Mouse (Mus musculus): Measurements from ENCODE around the gene Gcsam.

Gene Gcsam

DNA sequence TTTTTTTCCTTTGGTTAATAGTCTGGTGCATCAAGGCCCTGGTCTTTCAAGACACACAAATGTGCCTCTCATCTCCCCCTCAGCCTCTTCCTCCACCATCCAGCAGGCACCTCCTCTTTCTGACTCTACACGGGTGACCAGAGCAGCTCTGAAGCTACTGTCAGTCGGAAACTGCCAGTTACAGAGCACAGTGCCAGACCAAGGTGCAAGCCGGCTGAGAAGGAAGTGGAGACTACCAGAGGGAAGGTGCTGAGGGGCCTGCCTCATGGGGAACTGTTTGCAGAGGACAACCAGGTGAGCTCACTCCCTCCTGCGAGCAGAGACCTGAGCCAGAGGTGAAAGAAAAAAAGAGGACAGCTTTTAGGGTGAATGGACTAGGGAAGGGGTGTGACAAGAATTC is at the start of gene Gcsam:
Gcsam (plus strand) TSS at position 114 of the 400 bp plus-strand sequence.
- DNase-seq, result no peak

DNA sequence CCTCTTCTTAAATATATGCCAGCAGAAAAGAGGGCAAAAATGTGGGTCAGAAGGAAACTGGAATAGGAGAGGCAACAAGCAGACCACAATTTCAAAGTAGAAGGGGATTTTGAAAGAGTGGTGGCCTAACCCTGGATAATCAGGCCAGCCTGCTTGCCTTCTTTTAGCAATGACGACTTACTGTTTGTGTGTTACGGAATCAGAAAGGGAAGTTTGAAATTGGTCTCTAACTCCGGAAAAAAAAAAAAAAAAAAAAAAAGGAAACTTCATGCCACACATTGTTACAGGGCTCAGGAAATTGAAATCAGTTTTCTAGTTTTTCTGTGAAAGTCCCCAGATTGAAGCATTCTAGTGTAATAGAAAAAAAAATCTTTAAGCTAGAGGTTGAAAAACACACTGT is 48.4 kb upstream of the Gcsam start:
- no peak for DNase-seq

DNA sequence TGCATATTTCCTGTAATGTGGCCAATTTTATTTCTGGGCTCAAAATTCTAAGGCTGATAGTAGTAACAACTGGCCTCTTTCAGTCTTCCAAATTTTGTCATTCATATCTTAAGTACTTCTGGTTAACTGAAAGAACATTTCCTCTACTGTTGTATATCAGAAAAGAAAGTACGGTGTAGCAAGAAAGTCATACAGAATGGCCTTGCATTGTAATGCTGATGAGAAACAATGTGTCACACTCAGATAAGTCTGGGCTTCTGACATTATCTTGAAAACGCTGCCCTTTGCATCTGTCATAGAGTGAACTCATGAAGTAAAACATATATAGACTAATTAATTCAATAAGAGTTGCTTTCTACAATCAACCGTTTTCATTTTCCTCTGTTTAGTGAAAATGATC is 37.9 kb upstream of the Gcsam start:
- no peak for DNase-seq

DNA sequence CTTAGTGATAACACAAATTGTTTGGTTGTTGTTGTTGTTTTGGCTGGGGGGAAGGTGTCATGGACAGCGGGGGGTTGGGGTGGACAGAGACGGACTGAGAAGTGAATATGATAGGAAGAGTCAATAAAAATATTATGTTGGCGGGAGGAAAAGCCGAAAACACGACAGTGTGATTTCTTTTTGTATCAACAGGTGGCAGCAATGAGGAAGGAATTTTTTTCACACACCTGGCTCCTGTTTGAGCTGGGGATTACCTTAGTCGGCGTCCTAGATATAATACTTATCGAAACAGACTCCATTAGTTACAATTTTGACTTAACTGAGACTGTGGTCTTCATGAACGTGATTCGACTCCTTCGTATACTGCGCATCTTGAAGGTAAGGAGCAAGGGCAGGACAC is 30.3 kb upstream of the Gcsam start:
- no peak for DNase-seq

DNA sequence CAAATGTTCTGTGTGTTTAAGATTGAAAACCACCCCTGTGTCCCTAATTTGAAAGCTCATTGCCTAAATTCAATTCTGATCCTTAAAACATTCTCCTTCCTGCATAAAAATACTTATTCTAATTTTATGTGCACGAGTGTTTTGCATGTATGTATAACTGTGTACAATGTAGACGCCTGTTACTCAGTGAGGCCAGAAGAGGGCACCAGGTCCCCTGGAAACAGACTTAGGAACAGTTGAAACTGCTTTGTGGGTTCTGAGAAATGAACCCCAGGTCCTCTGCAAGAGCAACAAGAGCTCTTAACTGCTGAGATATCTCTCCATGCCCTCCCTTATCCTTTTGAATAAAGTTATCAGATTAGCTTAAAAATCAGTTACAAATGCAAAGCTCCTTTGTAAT is 27.7 kb upstream of the Gcsam start:
- peak; percentile 38 to 39 for DNase-seq

DNA sequence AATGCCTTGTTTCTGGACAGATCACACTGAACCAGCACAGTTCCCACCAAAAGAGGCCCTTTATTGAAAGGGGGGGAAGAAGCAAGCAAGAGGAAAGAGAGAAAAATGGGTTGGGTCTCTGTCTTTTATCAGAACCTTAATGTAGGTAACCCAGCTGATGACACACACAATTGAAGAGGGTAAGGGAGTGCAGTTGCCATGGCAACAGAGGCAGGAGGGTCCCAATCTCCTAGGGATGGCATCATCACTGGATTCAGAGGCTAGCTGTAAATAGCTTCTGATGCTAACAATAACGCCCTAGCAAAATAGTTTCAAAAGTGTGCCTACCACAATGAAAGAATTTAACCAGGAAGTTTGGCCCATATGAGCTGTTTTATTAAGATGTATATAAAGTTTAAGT is 16.5 kb upstream of the Gcsam start:
- DNase-seq, result no peak

DNA sequence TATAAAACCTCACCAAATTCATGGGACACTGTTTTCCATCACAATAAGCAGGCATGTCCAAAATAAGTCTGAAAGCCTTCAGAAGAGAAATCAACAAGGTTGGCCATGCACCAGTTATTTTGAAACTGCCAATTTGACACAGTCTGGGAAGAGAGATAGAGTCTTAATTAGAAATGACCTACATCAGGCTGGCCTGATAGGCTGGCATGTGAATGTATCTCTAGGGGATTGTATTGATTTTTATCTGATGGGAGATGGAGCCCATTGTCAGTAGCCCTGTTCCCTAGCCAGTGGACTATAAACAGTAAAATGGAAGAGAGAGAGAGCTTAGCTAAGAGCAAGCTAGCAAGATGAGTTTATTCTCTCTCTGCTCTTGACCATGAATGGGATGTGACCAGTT is 14.7 kb upstream of the Gcsam start:
- DNase-seq, result no peak

DNA sequence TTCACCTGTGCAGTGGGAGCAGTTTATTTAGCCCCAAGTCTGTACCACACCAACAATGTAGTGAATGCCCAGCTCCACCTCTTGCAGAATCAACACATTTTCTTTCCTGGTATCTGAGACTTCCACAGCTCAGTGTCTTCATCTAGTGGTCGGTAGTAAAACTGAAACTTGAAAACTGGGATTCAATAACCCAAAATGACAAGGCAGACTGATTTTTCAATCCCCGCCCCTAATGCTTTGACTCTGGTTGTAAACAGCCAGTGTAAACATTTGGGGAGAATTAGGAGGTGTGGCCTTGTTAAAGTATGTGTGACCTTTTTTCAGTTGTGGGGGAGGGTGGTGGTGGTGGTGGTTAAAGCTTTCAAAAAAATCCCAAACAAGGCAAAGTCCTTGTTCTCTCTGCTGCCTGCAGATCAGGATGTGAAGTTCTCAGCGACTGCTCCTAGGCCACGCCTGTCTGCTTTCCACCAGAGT is 1.7 kb upstream of the Gcsam start:
- no peak for DNase-seq

DNA sequence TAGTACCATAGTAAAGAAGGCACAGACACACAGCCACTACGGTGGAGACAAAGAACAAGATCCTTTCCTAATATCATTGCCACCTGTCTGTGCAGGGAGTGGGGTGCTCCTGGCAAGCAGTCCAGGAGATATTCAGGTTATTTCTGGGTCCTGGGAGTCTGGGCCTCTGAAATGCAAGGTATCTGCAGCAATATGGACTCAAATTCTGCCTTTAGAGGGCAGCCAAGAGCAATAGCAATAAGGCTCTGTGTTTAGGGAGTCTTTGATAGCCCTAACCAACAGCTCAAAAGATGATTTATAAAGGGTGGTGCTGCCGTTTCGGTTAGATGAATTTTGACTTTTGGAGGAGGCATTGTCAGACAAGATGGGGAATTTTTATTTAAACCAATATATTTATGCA is 880 bp upstream of the Gcsam start:
- peak in 1 of 2 experiments; percentile 8 for DNase-seq

DNA sequence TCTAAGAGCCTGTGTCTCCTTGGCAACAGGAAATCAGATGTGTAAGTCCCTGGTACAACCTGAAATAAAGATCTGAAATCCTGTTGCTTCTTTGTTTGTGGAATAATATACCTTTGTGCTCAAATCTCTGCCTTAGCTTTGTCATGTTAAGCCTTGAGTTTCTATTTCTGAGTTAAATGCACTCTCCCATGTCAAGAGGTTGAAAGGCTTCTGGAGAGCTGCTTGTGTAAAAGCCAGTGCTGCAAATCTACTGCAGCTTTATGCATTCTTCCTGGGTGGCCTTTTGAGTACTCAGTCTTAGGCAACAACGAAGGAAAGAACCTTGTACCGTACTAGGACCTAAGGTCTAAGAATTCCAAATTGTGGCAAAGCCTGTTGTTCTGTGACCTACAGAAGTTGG is 3.1 kb downstream of the Gcsam start:
- DNase-seq, result no peak

DNA sequence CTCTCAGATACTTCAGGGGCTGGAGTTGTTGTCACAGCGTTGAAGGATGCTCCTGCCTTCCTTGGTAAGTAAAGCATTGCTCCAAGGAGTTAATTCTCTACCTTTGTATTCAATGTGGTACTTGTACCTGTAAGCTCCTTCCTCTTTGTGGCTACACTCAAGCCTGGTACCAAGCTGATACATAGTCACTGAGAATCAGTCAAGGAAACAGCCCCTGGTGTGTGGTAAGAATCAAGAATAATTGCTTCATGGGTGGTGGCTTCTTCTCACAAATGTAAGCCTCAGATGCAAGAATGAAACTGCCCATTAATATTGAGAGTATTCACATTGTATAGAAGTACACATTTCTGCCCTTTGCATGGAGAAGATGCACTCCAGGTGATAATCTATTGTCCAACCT is 5.8 kb downstream of the Gcsam start:
- DNase-seq, result no peak

DNA sequence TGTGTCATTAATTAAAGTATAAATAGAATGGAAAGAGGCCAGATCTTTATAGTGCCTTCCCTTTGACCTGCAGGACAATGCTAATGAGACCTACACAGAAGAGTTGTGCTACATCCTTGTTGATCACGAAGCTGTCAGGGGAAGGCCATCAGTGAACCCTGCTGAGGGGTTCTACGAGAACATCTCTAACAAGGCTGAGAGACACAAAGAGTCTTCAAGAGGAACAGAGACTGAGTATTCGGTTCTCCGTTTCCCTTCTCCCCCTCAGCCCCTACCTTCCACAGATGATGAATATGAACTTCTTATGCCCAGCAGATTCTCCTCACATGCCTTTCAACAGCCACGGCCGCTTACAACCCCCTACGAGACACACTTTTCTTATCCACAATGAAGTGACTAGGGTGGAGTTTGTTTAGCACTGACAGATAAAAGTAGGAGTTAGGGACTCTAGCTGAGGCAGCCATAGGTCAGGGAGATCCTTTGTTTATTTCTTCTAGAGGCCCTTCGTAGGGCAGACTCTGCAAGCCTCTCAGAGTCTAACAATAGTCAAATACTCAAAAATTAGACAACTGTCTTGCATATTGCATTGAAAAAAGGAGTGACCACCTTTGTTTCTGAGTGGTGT is 9.7 kb downstream of the Gcsam start:
- no peak for DNase-seq

DNA sequence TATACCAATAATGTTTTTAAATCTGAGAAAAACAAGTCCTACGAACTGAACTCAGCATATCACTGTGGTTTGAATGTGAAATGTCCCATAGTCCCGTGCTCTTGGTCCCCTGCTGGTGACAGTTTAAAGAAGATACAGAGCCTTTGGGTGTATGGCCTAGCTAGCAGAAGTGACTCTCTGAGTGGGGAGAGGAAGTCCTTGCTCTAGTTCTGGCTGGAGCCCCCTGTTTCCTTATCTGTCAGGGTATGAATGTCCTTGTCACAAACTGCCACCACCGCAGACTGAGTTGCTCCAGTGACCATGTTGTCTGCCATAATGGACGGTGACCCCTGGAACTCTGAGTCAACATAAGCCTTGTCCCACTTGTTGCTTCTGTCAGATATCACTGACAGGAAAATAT is 13.1 kb downstream of the Gcsam start:
- DNase-seq, result no peak

DNA sequence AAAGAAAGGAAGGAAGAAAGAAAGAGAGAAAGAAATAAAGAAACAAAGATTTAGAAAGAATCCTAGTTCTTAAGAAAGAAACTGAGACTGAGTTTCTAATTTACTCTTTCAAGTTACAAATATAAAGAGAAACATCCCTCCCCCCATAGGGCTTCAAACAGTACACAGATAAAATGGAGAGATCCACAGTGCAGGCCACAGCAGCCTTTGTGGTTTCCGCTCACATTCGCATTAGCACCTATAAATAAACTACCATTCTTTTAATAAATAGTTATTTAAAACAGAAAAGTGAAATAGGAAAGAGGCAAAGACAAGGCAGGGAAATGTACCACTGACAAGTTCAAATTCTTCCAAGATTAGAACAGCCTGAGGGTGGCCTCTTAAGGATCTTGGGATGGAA is 14.6 kb downstream of the Gcsam start:
- no peak for DNase-seq

DNA sequence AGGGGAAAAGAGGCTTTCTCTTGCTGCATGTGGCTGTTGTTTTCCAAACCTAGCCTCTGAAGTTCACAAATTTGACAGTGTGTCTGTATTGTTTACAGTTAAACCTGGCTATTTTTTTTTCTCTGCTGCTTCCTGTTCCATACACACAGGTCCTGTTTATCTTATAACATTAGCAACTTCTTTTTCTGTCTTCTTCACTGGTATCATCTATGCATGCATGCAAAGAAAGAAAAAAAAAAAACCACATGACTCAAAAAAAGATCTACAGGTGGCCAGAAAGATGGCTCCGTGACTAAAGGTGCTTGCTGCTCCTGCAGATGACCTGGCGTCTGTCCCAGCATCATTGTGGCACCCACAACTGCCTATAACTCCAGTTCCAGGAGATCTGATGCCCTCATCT is 15.2 kb downstream of the Gcsam start:
- DNase-seq, result no peak

DNA sequence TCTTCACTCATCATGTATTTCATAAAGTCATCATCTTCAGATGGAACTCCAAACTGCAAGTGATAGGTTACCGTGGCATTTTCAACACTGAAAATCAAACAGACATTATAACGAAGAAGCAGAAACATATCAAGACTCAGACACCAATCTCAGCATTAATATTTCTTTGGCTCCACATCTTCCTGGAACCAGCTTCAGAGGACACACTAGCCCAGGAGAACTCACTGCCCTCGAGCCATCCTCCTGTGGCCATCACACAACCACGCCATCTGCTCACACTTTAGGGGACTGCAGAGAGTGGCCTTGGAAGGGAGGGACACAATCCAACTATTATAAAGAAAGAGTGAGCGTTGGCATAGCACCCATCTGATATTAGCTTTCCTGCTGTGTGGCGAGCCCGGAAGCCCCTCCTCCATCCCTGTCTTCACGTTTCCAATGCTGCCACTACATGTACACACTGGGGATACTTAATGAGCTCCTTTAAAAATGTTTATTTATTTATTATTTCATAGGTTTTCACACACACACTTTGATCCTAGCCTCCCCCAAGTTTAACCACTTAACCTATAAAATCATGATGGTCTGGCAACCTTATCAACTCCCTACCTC is 19.4 kb downstream of the Gcsam start:
- no peak for DNase-seq

DNA sequence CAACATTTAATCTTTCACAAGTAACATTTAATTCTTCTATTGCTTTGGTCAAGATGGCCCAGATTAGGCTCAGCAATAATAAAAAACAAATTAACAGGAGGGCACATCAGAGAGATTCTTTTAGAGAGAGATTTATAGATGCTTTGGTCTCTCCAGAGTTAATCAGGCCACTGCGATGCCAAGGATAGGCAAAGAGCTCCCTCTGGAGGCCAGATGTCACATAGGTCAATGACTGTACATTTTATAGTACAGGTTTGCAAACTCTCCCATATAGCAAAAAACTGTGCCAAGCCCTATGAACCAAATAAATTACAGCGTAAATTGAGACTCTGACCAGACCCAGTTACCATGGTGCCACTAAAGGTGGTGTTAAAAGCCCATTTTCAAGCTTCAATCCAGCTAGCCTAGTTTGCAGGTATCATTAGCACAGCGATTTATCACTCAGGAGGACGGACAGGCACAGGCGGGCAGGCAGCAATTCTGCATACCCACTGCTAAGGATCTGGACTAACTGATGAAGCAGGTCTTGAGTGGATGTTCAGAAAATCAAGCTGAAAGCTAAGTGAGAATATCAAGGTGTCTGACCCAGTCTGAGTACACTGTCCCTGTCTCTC is 20.3 kb downstream of the Gcsam start:
- peak; percentile 44 to 53 for DNase-seq

DNA sequence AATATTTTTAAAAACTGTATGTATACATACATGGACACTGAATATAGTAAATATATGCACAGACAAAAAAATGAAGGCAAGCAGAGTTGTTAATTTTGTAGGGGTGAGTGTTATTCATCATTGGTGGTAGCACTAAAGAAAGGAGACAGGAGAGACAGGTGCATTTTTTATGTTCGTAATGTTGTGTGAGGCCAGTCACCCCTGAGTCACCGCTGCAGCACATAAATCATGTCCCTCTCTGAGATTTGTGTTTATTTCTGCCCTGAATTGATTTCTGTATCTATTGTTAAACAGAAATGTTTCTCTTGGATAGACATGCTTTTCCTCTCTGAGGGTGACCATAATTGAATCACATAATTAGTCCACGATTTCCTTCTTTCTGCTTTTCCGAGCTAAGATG is 22.2 kb downstream of the Gcsam start:
- no peak for DNase-seq

DNA sequence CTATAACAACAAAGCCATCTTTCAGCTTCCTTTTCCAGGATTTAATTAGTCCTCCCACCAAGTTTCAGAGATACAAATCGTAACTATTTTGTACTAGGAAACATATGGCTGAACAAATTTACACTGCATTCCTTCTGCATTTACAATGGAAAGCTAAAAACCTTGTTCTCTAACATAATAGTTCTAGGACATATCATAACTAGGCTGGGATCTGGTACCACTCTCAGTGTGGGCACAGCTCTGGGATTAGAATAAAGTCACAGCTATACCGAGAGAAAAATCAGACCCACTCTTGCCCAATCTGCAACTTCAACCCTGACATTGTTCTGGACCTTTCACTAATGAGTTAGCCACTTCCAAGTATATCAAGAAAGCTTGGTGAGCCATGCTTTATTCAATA is 25.6 kb downstream of the Gcsam start:
- DNase-seq, result no peak

DNA sequence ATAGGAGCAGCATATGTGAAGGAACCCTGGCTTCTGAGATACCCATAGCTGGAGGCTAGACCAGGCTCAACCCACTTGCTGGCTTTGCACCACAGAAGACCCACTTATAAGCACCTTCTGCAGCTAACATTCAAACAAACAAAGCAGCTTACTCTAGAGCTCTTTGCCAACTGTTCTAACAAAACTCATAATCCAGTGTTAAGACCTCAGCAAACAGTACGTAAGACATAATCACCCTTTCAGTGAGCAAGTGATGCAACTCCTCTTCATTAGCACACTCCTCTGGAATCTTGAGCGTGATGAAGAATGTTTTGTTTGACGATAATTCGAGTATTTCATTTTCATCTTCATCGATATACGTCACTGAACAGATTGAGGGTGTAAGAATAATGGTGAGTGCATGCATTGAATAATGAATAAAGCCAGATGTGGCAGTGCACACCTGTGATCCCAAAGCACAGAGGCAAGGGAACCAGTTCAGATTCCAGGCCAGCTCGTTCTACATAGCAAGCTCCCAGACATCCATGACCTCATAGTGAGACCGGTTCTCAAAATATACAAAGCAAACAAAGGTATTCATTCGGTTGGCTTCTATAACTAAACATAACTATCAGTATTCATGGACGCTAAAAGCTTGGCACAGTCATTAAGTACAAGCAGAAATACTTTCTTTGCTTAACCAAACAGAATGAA is 30.0 kb downstream of the Gcsam start:
- no peak for DNase-seq

DNA sequence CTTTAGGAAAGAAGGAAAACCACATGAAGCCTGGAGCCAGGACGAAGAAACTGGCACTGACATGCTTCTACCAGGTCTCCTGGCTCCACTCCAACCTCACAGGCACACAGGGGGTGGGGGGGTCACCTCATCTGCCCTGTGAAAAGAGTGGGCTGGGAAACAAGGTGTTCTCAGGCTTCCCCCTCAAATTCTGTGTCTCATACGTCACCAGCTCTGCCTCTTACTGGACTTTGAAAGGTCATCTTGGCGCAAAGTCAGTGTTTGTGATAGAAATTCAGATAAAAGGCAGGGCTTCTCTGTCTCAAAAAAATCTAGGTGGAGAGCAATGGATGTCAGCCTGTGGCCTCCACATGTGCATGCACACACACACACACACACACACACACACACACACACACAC is 31.1 kb downstream of the Gcsam start:
- DNase-seq, result no peak

DNA sequence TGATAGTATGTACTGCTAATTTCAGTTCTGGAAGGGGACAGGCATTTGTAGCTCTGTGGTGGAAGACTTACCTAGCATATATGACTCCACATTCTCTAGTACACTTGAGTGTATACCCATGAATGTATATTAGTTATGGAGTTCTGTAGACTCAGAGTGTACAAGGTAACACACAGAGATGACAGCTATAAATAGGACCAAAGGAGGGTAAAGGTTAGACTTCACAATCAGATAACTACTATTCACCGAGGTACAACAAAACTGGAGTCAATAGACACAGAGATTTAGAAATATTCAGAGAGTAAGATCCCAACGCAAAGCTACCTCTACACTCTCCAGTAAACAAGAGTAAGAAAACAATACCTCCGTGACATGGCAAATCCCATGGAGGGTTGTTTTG is 33.8 kb downstream of the Gcsam start:
- no peak for DNase-seq

DNA sequence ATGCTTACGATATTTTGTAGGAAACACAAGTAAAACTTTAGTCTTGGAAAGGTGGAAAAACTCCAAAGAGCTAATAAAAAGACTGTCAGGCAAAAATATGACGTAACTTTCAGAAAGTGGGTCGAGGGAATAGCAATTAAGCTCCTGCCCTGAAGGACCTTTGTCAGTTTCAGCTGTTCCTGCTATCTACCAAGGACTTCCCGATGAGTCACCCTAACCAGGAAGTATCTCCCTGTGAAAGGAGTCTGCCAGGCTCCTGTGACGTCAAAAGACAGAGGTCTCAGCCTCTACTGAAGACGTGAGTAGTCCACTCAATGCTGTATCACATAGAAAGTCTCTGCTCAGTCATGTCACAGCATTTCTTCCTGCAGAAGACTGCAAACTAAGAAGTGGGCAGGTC is 34.2 kb downstream of the Gcsam start:
- no peak for DNase-seq

DNA sequence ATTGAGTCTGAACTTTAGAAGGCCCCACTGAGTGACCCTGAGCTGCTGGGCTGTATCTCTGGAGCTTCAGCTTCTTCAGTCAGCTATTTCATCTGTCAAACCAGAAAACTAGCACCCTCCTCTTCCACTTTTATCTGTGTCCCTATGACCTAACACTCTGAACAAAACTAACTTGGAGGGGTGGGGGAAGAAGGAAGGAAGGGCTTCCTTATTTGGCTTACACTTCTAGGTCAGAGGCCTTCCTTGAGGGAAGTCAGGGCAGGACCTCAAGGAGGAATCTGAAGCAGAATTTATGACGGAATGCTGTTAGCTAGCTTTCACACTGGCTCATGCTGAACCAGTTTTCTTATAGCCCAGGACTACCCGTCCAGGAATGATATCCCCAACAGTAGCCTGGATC is 41.3 kb downstream of the Gcsam start:
- no peak for DNase-seq
